Mouse (Mus musculus) Patski (cell line): ENCODE measurements around the gene Pcnt. TPM values are rescaled to one million over a fixed set of nuclear protein-coding genes. Genes with fewer than 3 reads are reported as not detected.

Experiments
- ATAC-seq: fragments of 100-300 bp; one replicate; pipeline ENCODE4 v1.8.0; 2021
- CTCF ChIA-PET: fragments of 350-600 bp; sonication (Branson Sonifier 250); formaldehyde crosslinking; loops from one replicate; lab custom pipeline; 2022; ENCODE audit warnings: inconsistent platforms; lab: Charles Lee
- POLR2A ChIA-PET: fragments of 350-600 bp; sonication (Branson Sonifier 250); formaldehyde crosslinking; loops from one replicate; lab custom pipeline; 2022; ENCODE audit warnings: antibody characterized with exemption, inconsistent platforms; lab: Charles Lee
- DNase-seq: peaks from one replicate; pipeline ENCODE4 v3.0.0-alpha.2; 2011; ENCODE audit warnings: low read depth, low spot score
- H3K27me3 ChIP-seq: fragments of 371-371 bp; one replicate; pipeline ENCODE4 v1.5.1; 2021
- CTCF ChIP-seq: fragments of 100-300 bp; IDR thresholded peaks from one replicate; pipeline ENCODE4 v1.5.1; 2021
- in situ Hi-C: fragments of 300-500 bp; cut with MboI; formaldehyde crosslinking; loops from 3 replicates; pipeline ENCODE4 v1.11.1; 2018; ENCODE audit warnings: low pct_unique_long_range_greater_than_20kb, mixed read lengths
- polyA plus RNA-seq: library from polyadenylated mRNA; unstranded; gene quantifications from one replicate; pipeline ENCODE4 v1.2.3, GENCODE M21; 2021

Pcnt gene
- polyA plus RNA-seq, 1 experiment from 2014 or later = 20.1 TPM

- ATAC-seq (no peak), DNase-seq (no peak)
- ChIA-PET CTCF (no interaction called here), POLR2A (no interaction called here)
- H3K27me3 ChIP-seq = no peaks in the 10 kb centered on the region
- in situ Hi-C loops = no loop called here
- TF ChIP-seq CTCF = no peak
Measured at GRCm38 (mm10) chr10:76353986-76354385, 88.6 kb downstream of the Pcnt start.

- in situ Hi-C loops = no loop called here
- H3K27me3 ChIP-seq = no peaks in the 10 kb centered on the region
- ChIA-PET POLR2A (no interaction called here), CTCF (no interaction called here)
- DNase-seq = no peak
- ATAC-seq = no peak
- TF ChIP-seq CTCF = no peak
Measured at GRCm38 (mm10) chr10:76351953-76352352, 90.6 kb downstream of the Pcnt start.

DNA sequence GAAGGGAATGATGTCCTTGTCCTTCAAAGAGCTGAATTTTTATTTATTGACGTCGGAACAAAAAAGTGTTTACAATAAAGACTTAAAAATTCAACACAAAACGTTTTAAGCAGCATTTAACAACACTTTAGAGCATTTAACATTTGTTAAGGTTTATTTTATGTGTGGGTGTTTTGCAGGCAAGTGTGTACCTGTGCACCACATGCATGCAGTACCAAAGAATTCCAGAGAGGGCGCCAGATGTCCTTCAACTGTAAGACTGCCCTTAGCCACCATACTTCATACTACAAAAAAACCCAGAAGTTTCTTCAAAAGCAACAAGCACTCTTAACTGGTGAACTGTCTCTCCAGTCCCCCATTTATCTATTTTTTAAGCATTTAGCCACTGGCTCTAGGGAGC is 96.0 kb downstream of the Pcnt start:
- no peaks in the 10 kb centered on the region for H3K27me3 ChIP-seq
- no peak for DNase-seq
- ChIA-PET CTCF (interaction anchor here (0.9 to 2.1 kb wide), 3 partner anchors 12 to 33 kb away, joined by 3 to 9 read pairs (median 3); no protein-coding TSS in a partner anchor), POLR2A (interaction anchor here (0.6 to 1.8 kb wide), 4 partner anchors 11 to 132 kb away, joined by 3 to 4 read pairs (median 4); no protein-coding TSS in a partner anchor)
- ATAC-seq = no peak
- peak; percentile 76 for TF ChIP-seq CTCF
- in situ Hi-C loops = no loop called here

- in situ Hi-C loops = no loop called here
- POLR2A ChIA-PET = interaction anchor here (0.7 to 1.8 kb wide), 4 partner anchors 12 to 33 kb away, joined by 3 to 4 read pairs (median 4); no protein-coding TSS in a partner anchor
- CTCF ChIA-PET = interaction anchor here (0.9 to 2.1 kb wide), 4 partner anchors 12 to 46 kb away, joined by 3 to 9 read pairs (median 4); no protein-coding TSS in a partner anchor
- DNase-seq (no peak), ATAC-seq (no peak)
- no peaks in the 10 kb centered on the region for H3K27me3 ChIP-seq
- no peak for TF ChIP-seq CTCF
Measured at GRCm38 (mm10) chr10:76346043-76346491, 96.5 kb downstream of the Pcnt start.

GRCm38 (mm10) chr10:76345540-76345902 is 97.1 kb downstream of the Pcnt start:
- no peaks in the 10 kb centered on the region for H3K27me3 ChIP-seq
- in situ Hi-C loops = no loop called here
- CTCF ChIA-PET = interaction anchor here (1.2 to 2.1 kb wide), 3 partner anchors 13 to 46 kb away, joined by 3 to 9 read pairs (median 4); no protein-coding TSS in a partner anchor
- ATAC-seq (peak; percentile 55), DNase-seq (no peak)
- POLR2A ChIA-PET = interaction anchor here (0.9 to 1.8 kb wide), 3 partner anchors 14 to 34 kb away, joined by 3 to 4 read pairs (median 4); no protein-coding TSS in a partner anchor
- no peak for TF ChIP-seq CTCF

DNA sequence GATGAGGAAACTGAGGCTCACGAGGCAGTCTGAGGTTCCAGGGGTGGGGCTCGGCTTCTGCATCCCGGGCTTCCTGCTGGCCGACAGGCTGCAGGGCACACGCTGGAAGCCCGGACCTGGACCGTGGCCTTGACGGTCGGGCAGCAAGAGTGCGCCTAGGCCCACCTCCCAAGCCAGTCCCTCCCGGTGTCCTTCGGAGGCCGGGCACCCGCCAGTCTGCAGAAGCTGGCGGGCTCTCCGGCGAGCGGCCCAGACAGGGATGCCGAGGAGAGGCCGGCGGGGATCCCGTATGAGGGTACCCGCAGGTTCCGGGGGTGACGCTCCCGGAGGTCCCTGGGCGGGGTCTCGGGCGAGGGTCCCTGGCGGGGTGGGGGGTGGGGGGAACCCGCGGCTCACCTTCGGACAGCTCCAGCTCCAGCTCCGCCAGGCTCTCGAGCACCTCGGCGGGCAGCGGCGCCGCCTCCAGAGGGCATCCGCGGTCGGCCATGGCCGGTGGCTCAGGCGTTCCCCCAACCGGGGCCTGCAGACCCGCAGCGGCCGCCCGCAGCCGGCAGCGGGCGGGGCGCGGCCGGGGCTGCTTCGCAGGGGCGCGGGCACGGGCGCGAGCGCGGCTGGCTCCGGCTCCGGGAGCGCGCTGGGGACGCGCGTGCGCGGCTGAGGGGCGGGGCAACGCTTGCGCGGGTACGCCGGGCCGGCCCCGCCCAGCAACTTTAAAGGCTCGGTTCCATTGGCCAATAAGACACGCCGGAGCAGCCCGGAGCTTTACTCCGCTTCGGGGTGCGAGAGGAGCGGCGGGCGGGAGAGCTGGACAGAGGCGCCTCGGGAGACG is 97.7 kb downstream of the Pcnt start, which contains the start of gene Dip2a:
Gene Dip2a, minus strand, starts transcription at position 581 of the 829 bp plus-strand sequence.
- in situ Hi-C loops = no loop called here
- peak; percentile 91 for ATAC-seq
- POLR2A ChIA-PET = interaction anchor here (1.1 kb wide), 1 partner anchor 15 kb away, joined by 4 read pairs; no protein-coding TSS in a partner anchor

DNA sequence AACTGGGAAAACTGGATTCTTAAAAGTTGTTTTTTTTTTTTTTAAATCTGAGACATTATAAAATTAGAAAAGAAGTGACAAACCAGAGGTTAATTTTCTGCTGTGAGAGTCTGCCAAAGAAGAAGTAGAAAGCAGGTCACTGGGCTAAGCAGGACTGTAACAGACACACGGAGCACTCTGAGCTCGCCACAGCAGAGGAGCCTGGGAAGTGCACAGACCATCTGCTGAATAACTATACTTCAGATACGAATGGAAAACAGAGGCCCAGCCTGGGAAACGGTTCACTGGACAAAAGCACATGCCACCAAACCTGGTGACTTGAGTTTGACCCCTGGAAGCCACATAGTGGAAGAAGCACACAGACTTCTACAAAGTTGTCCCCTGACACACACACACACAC is 108.2 kb downstream of the Pcnt start:
- TF ChIP-seq CTCF = no peak
- ATAC-seq (no peak), DNase-seq (no peak)
- ChIA-PET POLR2A (interaction anchor here (0.7 kb wide), 1 partner anchor 48 kb away, joined by 3 read pairs; no protein-coding TSS in a partner anchor), CTCF (interaction anchor here (1.2 kb wide), 1 partner anchor 8 kb away, joined by 3 read pairs; no protein-coding TSS in a partner anchor)
- in situ Hi-C loops = no loop called here
- no peaks in the 10 kb centered on the region for H3K27me3 ChIP-seq

More for the DNA sequence above, 97.7 kb downstream of the Pcnt start, which contains the start of gene Dip2a:
- TF ChIP-seq CTCF = peak; percentile 40
- H3K27me3 ChIP-seq = no peaks in the 10 kb centered on the region
- DNase-seq = no peak
- CTCF ChIA-PET = interaction anchor here (1.3 to 2.1 kb wide), 2 partner anchors 16 to 47 kb away, joined by 4 to 9 read pairs; no protein-coding TSS in a partner anchor

- CTCF ChIA-PET = no interaction called here
- TF ChIP-seq CTCF = no peak
- H3K27me3 ChIP-seq = no peaks in the 10 kb centered on the region
- in situ Hi-C loops = no loop called here
- DNase-seq (no peak), ATAC-seq (no peak)
- POLR2A ChIA-PET = no interaction called here
Measured at GRCm38 (mm10) chr10:76332040-76332439, 110.5 kb downstream of the Pcnt start.

- CTCF ChIA-PET = no interaction called here
- no peak for DNase-seq
- in situ Hi-C loops = no loop called here
- ATAC-seq = no peak
- POLR2A ChIA-PET = no interaction called here
- H3K27me3 ChIP-seq = no peaks in the 10 kb centered on the region
- TF ChIP-seq CTCF = no peak
Measured at GRCm38 (mm10) chr10:76329093-76329492, 113.5 kb downstream of the Pcnt start.

DNA sequence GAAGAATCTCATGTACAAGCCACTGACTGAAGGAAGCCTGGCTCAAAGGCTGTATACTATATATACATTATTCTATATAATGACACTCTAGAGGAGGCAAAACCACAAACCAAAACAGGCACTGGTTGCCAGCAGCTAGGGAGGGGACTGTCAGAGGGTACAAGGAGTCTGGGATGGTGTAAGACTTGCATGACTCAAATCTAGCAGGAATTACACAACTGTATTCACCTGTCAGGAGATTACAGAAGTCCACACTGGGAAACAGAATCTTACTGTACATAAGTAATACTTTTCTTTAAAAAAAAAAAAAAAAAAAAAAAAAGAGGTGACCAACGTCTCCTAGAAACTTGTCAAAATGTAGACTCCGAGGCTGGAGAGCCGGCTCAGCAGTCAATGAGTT is 114.0 kb downstream of the Pcnt start:
- no peaks in the 10 kb centered on the region for H3K27me3 ChIP-seq
- DNase-seq = no peak
- CTCF ChIA-PET = no interaction called here
- no peak for TF ChIP-seq CTCF
- in situ Hi-C loops = no loop called here
- no peak for ATAC-seq
- POLR2A ChIA-PET = no interaction called here
